Mouse (Mus musculus) heart, adult 2 months (tissue): ENCODE data around the gene Mipep. TPM values are rescaled to one million over a fixed set of nuclear protein-coding genes. Genes with fewer than 3 reads are reported as not detected.

Experiments used
- DNase-seq, 2 experiments: peaks; one replicate each; pipeline ENCODE4 v3.0.0; 2021
- H3K27ac ChIP-seq: fragments of 200-600 bp; 2 replicates; pipeline ENCODE4 v1.8.1; 2022
- H3K27me3 ChIP-seq: fragments of 200-500 bp; 2 replicates; pipeline ENCODE4 v1.6.1; 2012; ENCODE audit warnings: mild to moderate bottlenecking, low read length, inconsistent platforms, mixed read lengths; ENCODE audit not compliant: control insufficient read depth, insufficient read depth
- H3K36me3 ChIP-seq: fragments of 200-500 bp; 2 replicates; pipeline ENCODE4 v1.6.1; 2012; ENCODE audit warnings: low read length, inconsistent platforms; ENCODE audit not compliant: control insufficient read depth, insufficient read depth
- H3K4me1 ChIP-seq: fragments of 200-500 bp; 2 replicates; pipeline ENCODE4 v1.6.1; 2011; ENCODE audit warnings: low read length; ENCODE audit not compliant: control insufficient read depth, insufficient read depth
- H3K4me3 ChIP-seq: fragments of 200-600 bp; 2 replicates; pipeline ENCODE4 v1.8.1; 2022
- H3K79me2 ChIP-seq: fragments of 200-500 bp; replicated peaks from 2 replicates; pipeline ENCODE4 v1.6.1; 2012; ENCODE audit warnings: mild to moderate bottlenecking, inconsistent platforms, low read length, moderate library complexity, mixed read lengths; ENCODE audit not compliant: control insufficient read depth, insufficient read depth
- H3K9ac ChIP-seq: fragments of 200-500 bp; 2 replicates; pipeline ENCODE4 v1.6.1; 2012; ENCODE audit warnings: low read depth, mild to moderate bottlenecking, control low read depth, inconsistent platforms, low read length, mixed read lengths
- CTCF ChIP-seq: fragments of 200-600 bp; IDR thresholded peaks from 2 replicates; pipeline ENCODE4 v1.8.1; 2022; ENCODE audit warnings: antibody characterized with exemption, mild to moderate bottlenecking, moderate library complexity
- EP300 ChIP-seq: fragments of 200-500 bp; IDR thresholded peaks from 2 replicates; pipeline ENCODE4 v1.6.1; 2011; ENCODE audit warnings: low read depth, low read length, control low read depth; ENCODE audit not compliant: insufficient read depth
- POLR2A ChIP-seq: fragments of 200-500 bp; IDR thresholded peaks from 2 replicates; pipeline ENCODE4 v1.6.1; 2011; ENCODE audit warnings: mild to moderate bottlenecking, low read depth, low read length, control low read depth; ENCODE audit not compliant: insufficient read depth
- WGBS: fragments of 180-500 bp; shearing (Covaris S2); methylation state at CpG from one replicate; pipeline ENCODE4 v1.1.7; 2018; 5-methylcytosine and 5-hydroxymethylcytosine counted together
- intact Hi-C: fragments of 180-260 bp; cut with DNase I; formaldehyde crosslinking; loops from one replicate; pipeline ENCODE4 v1.15.1; 2025
- polyA plus RNA-seq: library from polyadenylated mRNA; depleted of rRNA; stranded (reverse); fragments of >200 nt; gene quantifications from 2 replicates; pipeline ENCODE4 v1.2.3, GENCODE M21; 2012
- total RNA-seq, 2 experiments: library from RNA; stranded (reverse); gene quantifications; 2 replicates each; pipeline ENCODE4 v1.2.3; 2021

Mipep gene
- total and polyA plus RNA-seq, 3 experiments = 26.0 to 71.8 (median 61.6) TPM

- Histone ChIP-seq H3K36me3 (no peaks in the 10 kb centered on the region), H3K4me3 (no peak overlapping the region), H3K9ac (no peak overlapping the region), H3K79me2 (no peaks in the 10 kb centered on the region), H3K27ac (no peak overlapping the region), H3K4me1 (no peaks in the 10 kb centered on the region), H3K27me3 (no peaks in the 10 kb centered on the region)
- intact Hi-C loops = no loop called here
- 91% methylated on average over 5 of the region's 5 CpGs for WGBS
- no peak for DNase-seq
- TF ChIP-seq EP300 = no peak
- no peak for TF ChIP-seq POLR2A
- TF ChIP-seq CTCF = no peak
These were observed 13.2 kb downstream of the Mipep start for GRCm38 (mm10) chr14:60797596-60797995.

GRCm38 (mm10) chr14:60798721-60799120 is 14.3 kb downstream of the Mipep start:
- intact Hi-C loops = loop anchor here (1.0 kb wide), 2 partner anchors 314 to 496 kb away; no protein-coding TSS in a partner anchor
- Histone ChIP-seq H3K36me3 (no peaks in the 10 kb centered on the region), H3K9ac (no peak overlapping the region), H3K4me1 (no peaks in the 10 kb centered on the region), H3K27ac (no peak overlapping the region), H3K4me3 (no peak overlapping the region), H3K79me2 (no peaks in the 10 kb centered on the region), H3K27me3 (no peaks in the 10 kb centered on the region)
- TF ChIP-seq POLR2A (no peak), EP300 (no peak)
- 85% methylated on average over 4 of the region's 4 CpGs for WGBS
- no peak for DNase-seq

DNA sequence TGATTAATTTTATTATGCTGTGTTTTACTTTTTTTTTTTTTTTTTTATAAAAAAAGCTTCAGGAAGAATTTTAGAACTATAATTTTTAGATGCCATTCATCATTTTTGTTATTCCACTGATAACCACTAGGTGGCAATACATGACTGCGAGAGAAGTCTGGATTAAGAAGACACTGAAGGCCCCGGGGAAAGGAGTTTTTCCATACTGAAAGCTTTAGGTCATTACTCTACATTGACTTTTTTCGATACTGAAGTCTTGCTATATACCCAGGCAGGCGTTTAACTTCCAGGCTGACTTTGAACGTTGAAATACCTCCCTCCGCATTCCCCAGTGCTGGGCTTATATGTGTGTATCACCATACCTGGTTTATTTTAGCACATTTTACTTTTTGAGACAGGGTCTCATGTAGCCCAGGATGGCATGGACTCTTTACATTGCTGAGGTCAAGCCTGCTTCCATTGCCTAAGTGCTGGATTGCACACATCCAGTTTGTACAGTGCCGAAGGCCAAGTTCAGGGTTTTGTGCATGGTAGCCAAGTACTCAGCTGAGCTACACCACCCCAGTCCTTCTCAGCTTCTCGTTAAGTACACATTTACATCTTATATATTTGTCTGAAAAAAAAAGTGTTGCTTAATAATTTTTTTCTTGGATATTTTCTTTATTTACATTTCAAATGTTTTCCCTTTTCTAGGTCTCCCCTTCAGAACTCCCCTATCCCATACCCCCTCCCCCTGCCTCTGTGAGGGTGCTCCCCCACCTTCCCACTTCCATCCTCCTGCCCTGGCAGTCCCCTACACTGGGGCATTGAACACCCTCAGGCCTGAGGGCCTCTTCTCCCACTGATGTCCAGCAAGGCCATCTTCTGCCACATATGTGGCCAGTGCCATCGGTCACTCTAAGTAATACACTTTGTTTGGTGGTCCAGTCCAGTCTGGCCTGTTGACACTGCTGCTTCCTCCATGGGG is 15.7 kb downstream of the Mipep start:
- H3K36me3 ChIP-seq = no peaks in the 10 kb centered on the region

DNA sequence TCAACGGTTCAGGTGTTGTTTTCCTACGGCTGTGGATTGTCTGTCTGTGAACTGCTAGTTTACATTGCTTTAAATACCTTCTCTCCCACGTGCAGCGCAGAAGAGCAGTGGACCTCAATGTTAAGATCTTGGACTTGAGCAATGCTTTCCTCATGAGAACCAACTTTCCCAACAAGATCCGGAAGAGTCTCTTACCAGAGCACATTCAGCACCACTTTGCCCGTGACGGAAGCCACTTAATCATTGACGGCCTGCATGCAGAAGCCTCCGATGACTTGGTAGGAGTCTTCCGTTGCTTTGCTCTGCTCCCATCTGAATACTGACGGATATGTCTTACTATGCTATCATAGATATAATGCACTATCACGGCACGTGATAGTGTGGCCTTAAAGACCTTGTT is 17.7 kb downstream of the Mipep start:
- 96% methylated on average over 13 of the region's 13 CpGs for WGBS
- intact Hi-C loops = no loop called here
- DNase-seq = no peak
- Histone ChIP-seq H3K4me3 (no peak overlapping the region), H3K27ac (no peak overlapping the region), H3K9ac (no peak overlapping the region), H3K4me1 (no peaks in the 10 kb centered on the region), H3K36me3 (no peaks in the 10 kb centered on the region), H3K27me3 (no peaks in the 10 kb centered on the region), H3K79me2 (no peaks in the 10 kb centered on the region)
- no peak for TF ChIP-seq POLR2A
- no peak for TF ChIP-seq EP300
- no peak for TF ChIP-seq CTCF

More for the DNA sequence above, 15.7 kb downstream of the Mipep start:
- no peak overlapping the region for H3K4me3 ChIP-seq
- no peak for TF ChIP-seq EP300
- peak; percentile 92 for TF ChIP-seq CTCF
- DNase-seq = no peak
- no peaks in the 10 kb centered on the region for H3K27me3 ChIP-seq
- WGBS = 47% methylated on average over 9 of the region's 9 CpGs
- no peak overlapping the region for H3K27ac ChIP-seq
- no peak overlapping the region for H3K9ac ChIP-seq
- H3K4me1 ChIP-seq = no peaks in the 10 kb centered on the region
- intact Hi-C loops = loop anchor here (1.0 kb wide), 3 partner anchors 285 to 494 kb away; no protein-coding TSS in a partner anchor
- H3K79me2 ChIP-seq = no peaks in the 10 kb centered on the region

DNA sequence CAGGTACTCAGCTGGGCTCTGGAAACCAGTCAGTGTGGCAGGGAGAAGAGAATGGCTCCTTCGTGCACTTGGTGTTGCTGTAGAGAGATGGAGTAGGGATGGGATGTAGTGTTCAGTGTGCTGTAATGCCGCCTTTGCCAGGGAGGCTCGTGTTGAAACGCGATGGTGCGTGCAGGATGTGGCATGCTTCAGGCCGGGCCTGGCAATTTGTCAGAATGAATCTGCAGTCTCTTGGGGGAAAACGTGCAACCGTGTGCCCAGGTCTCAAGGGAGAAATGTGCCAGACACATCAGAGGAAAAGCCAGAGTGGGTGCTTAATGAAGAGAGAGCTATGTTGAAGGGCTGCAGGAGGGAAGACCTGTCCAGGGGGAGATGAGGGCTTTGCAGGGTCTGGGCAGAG is 20.6 kb downstream of the Mipep start:
- no peaks in the 10 kb centered on the region for H3K4me1 ChIP-seq
- H3K4me3 ChIP-seq = no peak overlapping the region
- no peak overlapping the region for H3K9ac ChIP-seq
- H3K27me3 ChIP-seq = no peaks in the 10 kb centered on the region
- no peak overlapping the region for H3K27ac ChIP-seq
- no peaks in the 10 kb centered on the region for H3K36me3 ChIP-seq
- WGBS = 88% methylated on average over 9 of the region's 9 CpGs
- DNase-seq = no peak
- TF ChIP-seq POLR2A = no peak
- no peak for TF ChIP-seq EP300
- TF ChIP-seq CTCF = no peak
- no peaks in the 10 kb centered on the region for H3K79me2 ChIP-seq
- intact Hi-C loops = no loop called here

DNA sequence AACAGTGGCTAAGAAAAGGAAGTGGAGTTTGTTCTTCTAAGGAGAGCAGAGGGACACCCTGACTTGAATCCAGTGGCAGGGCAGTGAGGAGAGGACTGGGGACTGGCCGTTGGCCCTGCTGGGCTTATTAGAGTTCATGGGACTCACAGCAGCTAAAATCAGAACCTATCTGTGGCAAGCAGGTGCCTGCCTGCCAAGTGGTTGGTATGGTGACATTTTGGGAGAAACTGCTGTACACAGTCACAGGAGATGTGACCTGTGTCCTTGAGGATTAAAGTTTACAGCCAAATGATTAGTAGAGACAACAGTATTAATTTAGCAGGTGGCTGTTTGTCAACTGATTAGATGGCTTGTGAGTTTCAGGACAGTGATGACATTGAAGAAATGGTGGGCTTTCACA is 21.5 kb downstream of the Mipep start:
- Histone ChIP-seq H3K79me2 (no peaks in the 10 kb centered on the region), H3K36me3 (no peaks in the 10 kb centered on the region), H3K9ac (no peak overlapping the region), H3K4me1 (no peaks in the 10 kb centered on the region), H3K4me3 (no peak overlapping the region), H3K27ac (peak overlapping the region; percentile 7; the same call in 1 of the 2 replicates), H3K27me3 (no peaks in the 10 kb centered on the region)
- WGBS = 62% methylated on average over 1 of the region's 1 CpGs
- intact Hi-C loops = no loop called here
- peak in 1 of 2 experiments; percentile 39 for DNase-seq
- no peak for TF ChIP-seq POLR2A
- TF ChIP-seq EP300 = no peak
- no peak for TF ChIP-seq CTCF
